Mouse (Mus musculus) T-helper 17 cell (primary cell): ENCODE measurements around the gene Adgrg3.

ENCODE experiments used
- in situ Hi-C, 2 experiments: fragments of 300-600 bp; cut with MboI, MseI; formaldehyde crosslinking; loops; 1 replicate in 1 of 2; 2 replicates in 1 of 2; pipeline ENCODE4 v1.15.1; 2025; ENCODE audit warnings: high pct_unique_total_duplicates in 2 of 2

Gene Adgrg3

DNA sequence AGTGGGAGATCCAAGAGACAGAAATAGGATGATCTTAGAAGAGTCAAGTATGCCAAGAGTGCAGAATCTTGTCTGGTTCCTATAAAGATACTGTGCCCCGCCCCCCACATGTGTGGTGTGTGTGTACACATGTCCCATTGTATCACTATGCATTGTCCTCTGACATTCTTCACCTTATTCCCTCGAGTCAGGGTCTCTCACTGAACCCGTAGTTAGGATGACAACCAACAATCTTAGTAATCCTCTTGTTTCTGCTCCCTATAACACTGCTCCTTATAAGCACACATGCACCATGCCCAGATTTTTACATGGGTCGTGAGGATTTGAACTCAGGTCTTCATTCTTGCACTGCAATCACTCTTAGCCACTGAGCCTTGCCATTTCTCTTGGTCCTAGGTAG lies 61.8 kb downstream of the Adgrg3 start:
- in situ Hi-C loops = loop anchor here in 1 of 2 experiments (25.0 kb wide), 1 partner anchor 733 kb away; the partner anchor contains the start of gene Cnot1

DNA sequence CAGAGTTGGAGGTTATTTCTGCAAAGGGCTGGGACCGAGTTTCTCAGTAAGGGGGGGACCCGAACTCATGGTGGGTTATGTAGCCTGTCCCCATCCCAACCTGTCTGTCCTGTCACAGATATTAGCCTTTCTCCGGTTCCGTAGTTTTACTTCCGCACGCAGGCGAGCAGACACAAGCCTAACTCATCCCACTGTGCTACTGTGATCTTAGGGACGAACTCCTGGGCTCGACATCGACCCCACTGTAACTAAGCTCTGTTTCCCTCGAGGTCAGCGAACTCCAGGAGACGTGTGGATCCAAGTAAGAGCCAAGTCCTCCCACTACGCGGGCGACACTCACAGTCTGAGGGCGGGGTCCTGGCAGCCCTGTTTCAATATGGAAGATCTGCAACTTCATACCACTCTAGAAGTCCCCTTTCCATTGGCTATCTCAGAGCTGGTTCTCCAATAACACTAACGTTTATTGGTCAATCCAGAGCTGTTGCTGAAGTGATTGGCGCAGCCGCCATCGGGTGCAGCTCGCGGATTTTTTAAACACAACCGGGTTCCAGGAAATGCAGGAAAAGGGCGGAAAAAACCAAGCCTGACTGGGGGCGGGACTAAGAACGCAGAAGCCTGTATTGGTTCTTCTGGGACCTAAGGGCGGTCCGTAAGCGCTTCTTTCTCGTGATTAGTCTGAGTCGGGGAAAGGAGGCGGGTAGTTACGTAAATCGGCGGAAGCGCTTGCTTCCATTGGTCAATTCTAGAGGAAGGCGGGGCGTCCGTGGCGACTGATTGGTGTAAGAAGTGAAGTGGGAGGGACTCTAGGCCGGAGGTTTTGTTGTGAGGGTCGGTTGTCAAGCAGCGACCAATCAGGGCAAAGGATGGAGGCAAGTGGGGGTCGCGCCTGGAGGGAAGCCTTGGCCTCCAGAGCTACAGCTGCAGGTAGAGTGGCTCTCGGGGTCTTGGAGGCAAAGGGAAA lies 63.2 kb downstream of the Adgrg3 start, which contains the start of gene Katnb1:
Gene Katnb1 (plus strand): TSS at position 806 of the 961 bp plus-strand sequence.
- in situ Hi-C loops = loop anchor here in 1 of 2 experiments (25.0 kb wide), 1 partner anchor 732 kb away; the partner anchor contains the start of gene Cnot1

DNA sequence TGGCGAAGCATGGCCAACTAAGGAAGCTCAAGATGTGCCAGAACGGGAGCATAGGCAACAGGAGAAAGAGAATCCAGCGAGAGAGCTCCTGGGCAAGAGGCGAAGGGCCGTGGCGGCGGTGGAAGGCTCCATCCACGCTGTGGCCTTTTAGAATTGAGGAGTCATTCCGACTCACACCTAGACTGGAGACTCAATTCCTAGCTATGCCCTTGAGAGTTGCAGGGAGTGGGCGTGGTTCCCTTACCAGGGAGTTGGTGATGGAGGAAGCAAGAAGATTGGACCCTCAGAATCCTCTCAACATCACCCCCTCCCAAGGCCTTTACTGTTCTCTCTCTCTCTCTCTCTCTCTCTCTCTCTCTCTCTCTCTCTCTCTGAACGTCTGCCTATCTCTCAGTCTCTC lies 64.2 kb downstream of the Adgrg3 start:
- in situ Hi-C loops = loop anchor here in 1 of 2 experiments (25.0 kb wide), 1 partner anchor 731 kb away; the partner anchor contains the start of gene Cnot1

DNA sequence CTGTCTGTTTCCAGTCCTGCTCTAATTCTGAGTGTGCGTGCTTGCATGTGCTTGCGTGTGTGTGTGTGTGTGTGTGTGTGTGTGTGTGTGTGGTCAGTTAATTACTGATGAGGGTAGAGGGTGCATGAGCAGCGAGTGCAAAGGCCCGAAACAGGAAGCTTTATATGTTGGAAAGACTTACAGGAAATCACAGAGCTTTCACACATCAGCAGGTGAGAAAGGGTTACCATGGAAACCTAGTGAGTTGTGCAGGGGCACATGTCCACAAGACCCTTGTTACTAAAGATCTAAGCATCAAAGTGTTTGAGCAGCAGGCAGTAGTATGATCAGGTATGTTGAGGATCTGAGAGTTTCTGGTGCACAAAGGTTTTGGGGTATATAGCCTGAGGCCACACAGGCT lies 66.8 kb downstream of the Adgrg3 start:
- in situ Hi-C loops = loop anchor here in 1 of 2 experiments (25.0 kb wide), 1 partner anchor 728 kb away; the partner anchor contains the start of gene Cnot1

- in situ Hi-C loops = loop anchor here in 1 of 2 experiments (25.0 kb wide), 1 partner anchor 727 kb away; the partner anchor contains the start of gene Cnot1
Observed at GRCm38 (mm10) chr8:95084744-95085431, 67.4 kb downstream of the Adgrg3 start.

GRCm38 (mm10) chr8:95085432-95086141 lies 68.1 kb downstream of the Adgrg3 start:
- in situ Hi-C loops = loop anchor here in 1 of 2 experiments (25.0 kb wide), 1 partner anchor 727 kb away; the partner anchor contains the start of gene Cnot1

GRCm38 (mm10) chr8:95093574-95093973 lies 76.1 kb downstream of the Adgrg3 start:
- in situ Hi-C loops = loop anchor here in 1 of 2 experiments (25.0 kb wide), 1 partner anchor 719 kb away; the partner anchor contains the start of gene Cnot1
